Mouse (Mus musculus): ENCODE measurements around the gene Sncb.
"Not testable (repeated sequence)": the region's sequence is repeated elsewhere in the genome, so short reads cannot be mapped to it uniquely, and the experiment has no call there.

Sncb gene

DNA sequence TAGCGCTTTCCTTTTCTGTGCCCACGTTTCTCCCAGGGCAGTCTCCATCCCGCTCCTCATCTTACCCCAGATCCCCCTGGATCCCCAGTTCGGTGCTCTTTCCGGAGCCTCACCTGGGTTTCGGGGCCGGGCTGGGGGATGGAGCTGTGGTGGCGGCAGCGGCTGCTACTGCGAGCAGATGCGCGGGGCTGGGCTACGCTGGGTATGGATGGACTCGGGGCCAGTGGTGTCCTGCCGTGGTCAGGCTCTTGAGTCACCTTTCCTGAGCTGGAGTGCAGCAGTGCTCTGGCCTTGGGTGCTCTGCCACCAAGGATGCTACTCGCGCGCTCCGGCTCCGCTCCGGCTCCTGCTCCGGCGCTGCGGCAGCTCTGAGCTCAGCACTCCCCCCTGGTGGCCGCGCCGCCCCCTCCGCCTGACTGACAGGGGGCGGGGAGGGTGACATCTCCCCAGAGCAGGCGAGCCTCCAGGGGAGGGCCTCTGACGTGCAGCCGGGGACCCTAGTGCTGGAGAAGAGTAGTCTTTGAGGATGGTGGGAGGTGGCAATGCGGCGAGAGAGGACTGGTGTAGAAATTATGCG, at the start of gene Sncb:
Gene Sncb, minus strand, starts transcription at position 404 of the 577 bp plus-strand sequence.
- peak; percentile 74 for DNase-seq (ENCODE audit: low read depth, low spot score)

DNA sequence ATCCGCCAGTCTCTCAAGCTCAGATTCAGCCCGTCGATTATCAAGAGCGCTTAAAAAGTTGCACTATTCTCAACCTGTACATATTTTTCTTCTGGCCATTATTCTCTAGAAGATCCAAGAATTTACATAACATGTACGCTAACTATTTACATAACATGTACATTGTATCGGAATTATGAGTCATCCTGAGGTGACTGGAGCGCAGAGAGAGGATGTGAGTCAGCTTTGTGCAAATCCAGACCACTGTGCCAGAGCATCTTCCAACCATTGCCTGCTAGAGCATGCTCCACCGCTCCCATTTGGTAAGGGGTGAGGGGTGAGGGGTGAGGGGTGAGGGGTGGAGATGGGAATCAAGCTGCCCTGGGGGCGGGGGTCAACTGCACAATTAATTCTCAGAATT, 47.0 kb upstream of the Sncb start:
- DNase-seq (ENCODE audit: low read depth, low spot score): no peak

DNA sequence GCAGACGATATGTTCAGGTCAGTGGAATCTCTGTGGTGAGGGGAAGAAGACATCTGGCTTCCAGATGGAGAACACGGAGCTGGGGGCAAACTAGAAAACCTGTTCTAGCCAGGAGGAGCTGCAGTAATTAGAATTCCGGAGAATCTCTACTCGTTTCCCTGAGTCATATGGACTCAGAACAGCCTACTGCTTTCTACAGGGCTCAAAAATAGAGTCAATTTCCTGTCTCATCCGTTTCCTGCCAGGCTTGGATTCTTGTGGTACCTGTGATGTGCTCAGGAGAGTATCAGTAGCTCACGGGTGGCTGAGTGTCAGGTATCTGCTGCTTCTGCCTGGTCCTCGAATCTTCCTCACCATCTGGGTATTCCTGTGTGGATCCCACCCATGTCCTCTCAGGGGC, 45.1 kb upstream of the Sncb start:
- no peak for DNase-seq (ENCODE audit: low read depth, low spot score)

DNA sequence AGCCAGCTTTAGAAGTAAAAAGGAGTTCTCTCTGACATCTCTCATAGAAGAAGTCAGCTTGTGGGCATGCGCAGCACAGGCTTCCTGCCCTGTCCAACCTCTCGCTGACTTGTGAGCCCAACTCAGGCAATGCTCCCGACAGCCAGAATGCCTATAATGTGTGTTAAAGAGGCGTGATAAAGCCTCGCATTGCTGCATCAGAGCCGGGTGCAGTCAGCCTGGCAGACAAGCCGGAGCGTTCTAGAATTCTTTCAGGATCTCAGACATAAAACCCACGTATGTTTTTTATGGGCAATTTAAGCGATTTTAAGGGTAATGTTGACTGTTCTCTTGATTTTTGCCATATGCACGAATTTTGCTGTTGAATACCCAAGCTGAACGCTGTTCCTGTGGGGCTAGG, 41.7 kb upstream of the Sncb start:
- no peak for DNase-seq (ENCODE audit: low read depth, low spot score)

DNA sequence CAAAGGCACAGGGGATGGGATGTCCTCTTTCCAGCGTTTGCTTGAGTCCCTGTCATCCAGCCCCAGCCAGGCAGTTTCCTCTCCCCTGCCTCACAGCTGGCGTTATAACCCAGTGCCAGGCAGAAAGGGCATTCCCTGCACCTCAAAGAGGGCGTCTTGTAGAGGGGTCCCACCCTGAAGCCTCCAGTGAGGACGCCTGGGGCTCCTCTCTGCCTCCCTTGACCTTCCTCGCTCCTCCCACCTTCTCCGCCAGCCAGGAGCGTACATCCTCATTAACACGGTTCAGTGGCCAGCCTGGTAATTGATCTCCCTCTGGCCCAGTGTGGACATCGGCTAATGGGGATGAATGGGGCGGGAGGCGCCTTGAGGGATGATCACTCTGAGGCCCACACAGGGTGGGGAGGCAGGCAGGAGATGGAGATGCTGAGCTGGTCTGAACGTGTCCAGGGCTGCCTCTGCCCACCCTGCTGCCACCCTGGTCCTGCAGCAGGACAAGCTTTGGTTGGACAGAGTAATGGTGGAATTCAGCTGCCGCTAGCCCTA, 40.1 kb upstream of the Sncb start:
- no peak for DNase-seq (ENCODE audit: low read depth, low spot score)

DNA sequence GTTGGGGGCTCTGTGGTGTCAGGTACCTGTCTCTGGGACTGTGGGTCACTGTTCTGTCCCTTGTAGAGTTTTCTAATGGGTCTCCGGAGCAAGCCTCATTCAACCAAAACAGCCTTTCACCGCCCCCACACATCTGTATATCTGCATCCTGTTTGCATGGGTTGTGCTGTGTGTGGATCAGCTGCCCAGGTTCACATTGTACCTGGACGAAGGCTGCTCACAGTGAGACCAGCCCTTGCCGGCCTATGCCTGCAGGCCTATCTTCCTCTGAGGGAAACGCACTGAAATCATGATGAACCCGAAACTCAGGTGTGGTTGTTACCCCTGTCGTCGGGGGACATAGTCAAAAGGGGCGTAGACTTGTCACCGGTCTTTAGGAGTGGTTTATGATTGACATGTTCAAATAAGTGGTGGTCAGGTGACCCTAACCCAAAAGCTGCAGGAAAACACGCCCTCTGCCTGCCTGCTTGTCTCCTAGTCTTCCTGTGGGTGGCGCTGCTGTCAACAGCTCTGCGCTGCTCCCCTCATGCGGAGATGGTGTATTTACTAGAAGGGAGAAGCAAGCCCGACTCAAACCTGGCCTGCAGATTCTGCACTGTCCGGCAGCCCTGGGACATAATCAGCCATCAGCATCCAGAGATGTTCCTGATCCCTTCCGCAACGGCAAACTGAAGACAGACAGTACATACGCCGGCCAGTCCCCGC, 38.9 kb upstream of the Sncb start:
- no peak for DNase-seq (ENCODE audit: low read depth, low spot score)

DNA sequence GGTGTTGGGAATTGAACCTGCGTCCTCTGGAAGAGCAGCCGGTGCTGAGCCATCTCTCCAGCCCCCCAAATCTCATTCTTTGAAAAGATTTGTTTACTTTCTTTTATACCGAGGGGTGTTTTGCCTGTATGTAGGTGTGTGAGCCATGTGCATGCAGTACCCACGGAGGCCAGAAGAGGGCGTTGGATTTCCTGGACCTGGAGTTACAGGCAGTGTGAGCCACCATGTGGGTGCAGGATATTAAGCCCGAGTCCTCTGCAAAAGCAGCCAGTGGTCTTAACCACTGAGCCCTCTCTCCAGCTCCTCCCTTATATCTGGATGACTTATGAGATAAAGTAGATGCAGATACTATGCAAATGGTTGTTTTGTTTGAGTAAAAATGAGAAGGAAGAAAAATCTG, 36.6 kb upstream of the Sncb start:
- no peak for DNase-seq (ENCODE audit: low read depth, low spot score)

DNA sequence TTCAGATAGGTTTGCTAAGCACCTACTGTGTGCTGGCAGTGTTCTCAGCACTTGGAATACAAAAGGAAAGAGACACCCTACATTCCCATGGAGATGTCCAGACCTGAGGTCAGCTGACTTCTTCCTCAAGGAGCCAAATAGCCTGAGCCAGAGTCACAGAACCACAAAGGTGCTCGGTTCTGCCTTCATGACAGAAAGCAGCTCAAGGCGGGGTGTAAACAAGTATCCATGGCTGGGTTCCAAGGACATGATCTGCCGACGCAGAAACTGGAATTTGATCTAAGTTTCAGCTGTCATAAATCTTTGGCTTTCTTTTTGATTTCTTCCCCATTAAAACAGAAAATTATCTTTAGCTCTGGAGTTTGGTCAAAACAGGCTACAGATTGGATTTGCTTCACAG, 33.8 kb upstream of the Sncb start:
- no peak for DNase-seq (ENCODE audit: low read depth, low spot score)

DNA sequence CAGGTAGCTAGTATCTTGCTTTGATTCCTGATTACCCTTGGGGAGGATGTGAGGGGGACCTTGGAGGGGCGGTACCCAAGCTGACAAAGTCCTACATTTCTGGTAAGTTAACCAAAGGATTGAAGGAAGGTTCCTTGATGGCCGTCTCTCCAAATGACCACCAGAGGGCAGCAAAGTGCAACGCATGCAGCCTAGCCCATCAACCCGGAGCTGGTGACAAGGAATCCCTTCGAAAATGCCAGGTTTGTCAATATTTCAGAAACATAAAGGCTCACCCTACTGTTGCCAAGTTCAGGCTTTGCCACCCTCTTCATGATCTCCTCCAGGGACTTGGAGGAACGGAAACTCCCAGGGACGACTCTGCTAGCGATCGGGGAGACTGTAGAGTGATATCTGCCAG, 33.3 kb upstream of the Sncb start:
- peak; percentile 62 for DNase-seq (ENCODE audit: low read depth, low spot score)

DNA sequence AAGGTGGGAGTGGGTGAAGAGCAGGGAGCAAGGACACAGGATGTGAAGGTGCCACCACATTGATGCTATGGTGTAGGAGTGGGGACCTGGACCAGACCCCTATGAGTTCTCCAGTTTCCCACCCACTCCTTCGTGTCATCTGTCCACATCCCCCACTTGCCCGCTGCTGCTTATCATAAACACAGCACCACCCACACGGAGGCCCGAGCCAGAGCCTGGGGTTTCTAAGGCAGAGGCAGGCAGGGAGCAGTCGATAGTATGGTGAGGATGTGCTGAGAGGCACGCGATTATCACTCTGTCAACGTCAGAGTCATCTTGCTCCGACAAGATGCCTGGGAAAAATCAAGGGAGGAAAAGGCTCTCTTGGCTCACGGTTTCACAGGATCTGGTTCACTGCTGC, 32.3 kb upstream of the Sncb start:
- no peak for DNase-seq (ENCODE audit: low read depth, low spot score)

DNA sequence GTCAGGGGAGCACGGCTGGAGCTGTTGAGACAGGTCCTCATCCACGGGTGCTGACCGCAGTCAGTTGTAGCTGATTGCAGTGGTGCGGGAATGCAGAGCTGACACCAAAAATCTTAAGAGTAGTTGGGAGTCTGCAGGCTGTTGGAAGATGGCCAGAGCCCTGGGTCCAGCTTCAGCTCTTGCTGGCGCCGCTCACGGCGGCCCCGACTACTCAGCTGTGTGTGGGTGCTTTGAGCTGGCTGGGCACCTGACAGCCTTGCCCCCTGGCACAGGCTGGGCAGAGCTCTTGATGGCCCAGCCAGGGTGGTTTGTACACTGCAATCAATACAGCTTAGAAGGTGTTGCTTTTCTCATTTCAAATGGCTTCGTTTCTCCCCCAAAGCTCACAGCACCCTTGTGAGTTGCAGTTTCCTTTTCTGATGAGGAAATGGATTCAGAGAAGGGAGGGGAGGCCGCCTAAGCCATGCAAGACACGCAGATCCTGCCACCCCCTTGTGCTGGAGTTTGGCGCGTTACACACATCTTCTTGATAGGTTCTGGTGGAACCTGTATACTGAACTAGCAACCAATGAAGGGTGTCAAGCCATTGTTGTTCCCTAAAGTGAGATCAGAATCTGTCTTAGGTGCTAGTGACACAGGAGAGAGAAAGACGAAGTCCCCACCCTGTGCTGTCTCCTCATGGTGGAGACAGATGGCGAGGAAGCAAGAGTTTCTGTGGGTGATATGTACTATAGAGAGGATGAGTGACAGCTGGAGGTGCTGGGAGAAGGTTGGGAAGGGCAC, 31.7 kb upstream of the Sncb start:
- DNase-seq (ENCODE audit: low read depth, low spot score): no peak

DNA sequence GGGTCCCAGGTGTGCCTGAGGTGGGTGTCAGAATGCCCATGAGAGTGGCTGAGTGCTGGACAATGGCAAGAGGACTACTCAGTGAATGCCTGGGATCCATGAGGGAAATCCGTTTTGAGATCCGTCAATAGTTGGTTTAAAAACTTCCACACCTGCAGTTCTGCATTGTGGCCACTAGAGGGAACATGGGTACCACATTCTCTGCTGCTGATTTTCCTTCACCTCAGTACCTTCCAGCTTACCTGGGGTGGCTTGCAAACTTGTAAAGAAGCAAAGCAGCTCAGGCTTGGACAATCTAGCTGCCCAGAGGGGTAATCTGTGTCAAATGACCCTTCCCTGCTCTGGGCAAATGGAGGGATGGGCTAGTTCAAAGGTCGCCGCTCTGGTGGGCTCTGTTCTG, 31.0 kb upstream of the Sncb start:
- peak; percentile 46 for DNase-seq (ENCODE audit: low read depth, low spot score)

DNA sequence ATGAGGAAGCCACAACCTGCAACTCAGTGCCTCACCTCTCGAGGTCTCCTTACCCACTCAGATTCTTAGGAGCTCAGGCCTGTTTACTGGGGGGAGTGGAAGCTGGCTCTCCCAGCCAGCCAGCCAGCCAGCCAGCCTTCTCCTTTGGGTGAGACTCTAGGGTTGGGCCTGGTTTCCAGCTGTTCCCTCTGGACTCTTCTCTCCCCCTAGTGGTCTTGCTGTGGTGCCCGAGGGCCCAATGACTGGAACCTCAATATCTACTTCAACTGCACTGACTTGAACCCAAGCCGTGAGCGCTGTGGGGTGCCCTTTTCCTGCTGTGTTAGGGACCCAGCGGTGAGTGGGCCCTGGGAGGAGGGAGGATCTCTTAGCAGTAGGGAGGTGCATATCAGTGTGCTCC, 28.4 kb upstream of the Sncb start:
- no peak for DNase-seq (ENCODE audit: low read depth, low spot score)

DNA sequence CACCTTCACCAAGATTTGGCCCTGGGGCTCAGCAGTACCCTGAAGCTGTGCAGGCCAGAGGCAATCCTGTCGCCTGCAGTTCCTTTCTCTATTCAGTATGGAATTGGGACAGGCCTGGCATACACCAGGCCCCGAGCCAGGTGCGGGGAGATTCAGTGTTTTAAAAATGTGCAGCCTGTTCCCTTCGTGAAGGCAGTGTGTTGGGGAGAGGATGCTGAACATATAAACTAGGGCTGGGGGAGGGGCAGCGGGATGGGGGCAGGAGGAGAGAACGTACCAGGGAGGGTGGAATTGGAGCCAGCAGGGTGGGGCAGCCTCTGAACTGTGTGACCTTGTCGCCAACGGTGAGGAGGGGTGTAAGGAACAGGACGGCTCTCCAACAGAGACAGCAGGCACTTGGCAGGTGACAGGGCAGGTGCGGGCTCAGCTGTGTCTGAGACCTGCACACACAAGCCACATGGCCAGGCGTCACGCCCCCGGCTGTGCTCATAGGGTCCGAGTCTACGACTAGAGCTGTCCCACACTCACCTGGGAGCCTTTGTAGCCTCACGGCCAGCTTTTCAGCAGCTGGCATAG, 27.7 kb upstream of the Sncb start:
- no peak for DNase-seq (ENCODE audit: low read depth, low spot score)

DNA sequence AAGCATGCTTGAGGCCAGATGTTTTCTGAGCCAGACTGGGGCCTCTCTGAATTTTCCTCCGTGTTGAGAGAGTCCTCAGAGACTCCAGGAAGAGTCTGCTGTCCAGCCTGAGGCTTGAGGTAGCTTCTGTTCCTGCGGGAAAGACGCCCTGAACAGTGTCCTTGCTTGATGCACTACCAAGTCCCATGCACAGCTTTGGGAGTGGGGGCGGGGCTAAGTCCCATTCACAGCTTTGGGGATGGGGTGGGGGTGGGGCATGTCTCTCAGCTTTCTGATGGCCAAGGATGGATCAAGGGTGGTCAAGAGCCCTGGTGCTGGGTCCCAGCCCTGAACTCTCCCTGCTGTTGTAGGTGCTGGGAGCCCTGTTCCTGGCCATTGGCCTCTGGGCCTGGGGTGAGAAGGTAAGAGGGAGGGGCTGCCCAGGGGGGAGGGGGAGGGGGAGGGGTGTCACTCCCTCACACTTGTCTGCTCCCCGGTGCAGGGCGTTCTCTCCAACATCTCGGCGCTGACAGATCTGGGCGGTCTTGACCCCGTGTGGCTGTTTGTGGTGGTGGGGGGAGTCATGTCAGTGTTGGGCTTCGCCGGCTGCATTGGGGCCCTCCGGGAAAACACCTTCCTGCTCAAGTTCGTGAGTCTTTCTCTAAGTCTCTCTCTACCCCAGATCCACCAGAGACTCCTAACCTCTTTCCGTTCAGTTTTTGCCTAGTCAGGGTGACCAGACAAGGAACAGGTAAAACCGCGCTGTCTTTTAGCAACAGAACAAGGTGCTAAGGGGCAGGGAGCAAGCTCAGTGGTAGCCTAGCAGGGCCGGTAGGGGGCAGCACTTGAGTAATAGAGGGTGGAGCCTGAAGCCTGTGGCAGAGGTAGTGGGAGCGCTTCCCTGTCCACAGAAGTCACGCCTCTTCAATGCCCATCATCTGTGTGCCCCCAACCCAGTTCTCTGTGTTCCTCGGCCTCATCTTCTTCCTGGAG, 26.1 kb upstream of the Sncb start:
- DNase-seq (ENCODE audit: low read depth, low spot score): no peak

DNA sequence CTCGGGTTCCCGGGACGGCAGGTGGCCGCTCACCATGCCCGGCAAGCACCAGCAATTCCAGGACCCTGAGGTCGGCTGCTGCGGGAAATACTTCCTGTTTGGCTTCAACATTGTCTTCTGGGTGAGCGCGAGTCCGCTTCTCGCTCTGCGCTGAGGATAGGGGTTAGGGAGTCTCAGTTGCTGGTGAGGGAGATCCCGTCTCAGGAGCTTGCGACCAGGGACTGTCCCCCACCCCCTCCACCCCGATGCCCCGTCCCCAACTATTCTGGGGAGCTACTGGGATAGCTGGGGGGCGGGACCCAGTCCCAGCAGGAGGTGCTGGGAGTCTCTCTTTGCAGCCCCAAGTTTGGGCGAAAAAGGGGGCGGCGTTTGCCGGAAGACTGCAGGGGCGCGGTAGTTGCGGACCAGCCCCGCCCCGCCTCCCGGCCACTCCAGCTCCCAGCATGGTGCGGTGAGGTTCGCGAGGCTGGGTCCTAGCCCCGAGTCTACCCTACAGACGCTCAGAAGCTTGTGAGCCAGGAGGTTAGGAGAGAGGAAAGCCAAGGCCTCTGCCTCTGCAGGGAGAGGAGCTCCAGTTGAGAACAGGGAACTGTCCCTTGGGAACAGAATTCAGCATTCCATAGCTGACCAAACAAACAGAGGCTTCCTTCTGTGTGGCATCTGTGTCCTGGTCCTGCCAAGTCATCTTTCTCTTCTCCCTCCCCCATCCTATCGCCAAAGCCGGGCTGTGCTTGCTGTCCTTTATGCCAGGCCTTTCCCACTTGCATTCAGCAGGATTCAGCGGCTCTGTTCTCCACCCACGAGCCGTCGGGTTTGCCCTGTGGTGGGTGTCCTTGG, 23.4 kb upstream of the Sncb start:
- DNase-seq (ENCODE audit: low read depth, low spot score): peak; percentile 46

DNA sequence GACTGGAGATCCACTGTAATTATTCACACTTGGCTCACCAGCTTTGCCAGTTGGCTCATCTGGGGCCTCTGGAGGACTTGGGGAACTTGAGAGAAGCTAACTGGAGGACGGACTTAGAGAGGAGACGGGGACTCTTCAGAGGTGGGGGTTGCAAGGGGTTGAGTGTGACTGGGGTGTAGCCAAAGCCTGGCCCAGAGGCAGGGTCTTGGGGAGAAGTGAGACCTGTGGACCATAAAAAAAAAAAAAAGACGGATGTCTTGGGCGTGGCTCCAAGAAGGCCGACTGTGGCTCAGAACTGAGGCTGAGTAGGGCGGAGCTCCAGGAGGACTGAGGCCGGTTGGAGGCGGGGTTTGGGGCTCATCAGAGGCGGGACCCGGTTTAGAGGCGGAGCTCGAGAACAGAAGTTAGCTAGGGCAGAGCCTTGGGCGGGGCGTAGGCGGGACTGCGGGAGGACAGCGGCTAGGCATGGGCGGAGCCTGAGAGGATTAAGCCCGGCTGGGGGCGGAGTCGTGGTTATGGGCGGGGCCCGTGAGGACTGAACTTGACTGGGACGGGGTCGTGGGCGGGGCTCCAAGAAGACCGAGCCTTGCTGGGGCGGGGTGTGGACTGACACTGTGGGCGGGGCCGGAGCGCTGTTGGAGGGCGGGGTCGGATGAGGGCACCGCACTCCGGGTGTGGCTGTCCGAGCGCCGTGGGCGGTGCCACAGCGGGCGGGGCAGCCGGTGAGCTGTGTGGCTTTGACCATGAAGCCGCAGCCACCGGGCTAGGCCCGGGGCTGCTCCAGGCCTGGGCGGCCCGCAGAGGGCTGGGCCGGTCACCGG, 22.6 kb upstream of the Sncb start, which contains the start of gene Tspan17:
Gene Tspan17, plus strand, starts transcription at position 638 of the 821 bp plus-strand sequence.
- peak; percentile 91 for DNase-seq (ENCODE audit: low read depth, low spot score)

DNA sequence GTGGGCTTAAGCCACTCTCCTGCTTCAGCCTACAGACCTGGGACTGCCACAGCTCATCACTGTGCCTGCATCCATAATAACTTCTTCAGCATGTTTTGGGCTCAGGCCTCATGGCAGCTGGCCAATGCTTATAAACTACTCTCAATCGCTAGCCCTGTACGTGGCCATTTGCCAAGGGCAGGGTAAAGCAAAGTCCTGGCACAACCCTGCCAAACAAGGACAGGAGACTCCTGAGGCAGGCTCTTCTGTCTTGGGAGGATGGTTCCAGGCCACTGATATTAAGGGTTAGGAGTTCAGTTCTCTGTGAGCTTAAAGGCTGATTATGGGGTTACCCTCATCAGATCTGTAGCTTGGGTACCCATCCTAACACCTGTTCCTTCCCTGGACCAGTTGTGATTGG, 21.2 kb upstream of the Sncb start:
- not testable (repeated sequence) for DNase-seq (ENCODE audit: low read depth, low spot score)

DNA sequence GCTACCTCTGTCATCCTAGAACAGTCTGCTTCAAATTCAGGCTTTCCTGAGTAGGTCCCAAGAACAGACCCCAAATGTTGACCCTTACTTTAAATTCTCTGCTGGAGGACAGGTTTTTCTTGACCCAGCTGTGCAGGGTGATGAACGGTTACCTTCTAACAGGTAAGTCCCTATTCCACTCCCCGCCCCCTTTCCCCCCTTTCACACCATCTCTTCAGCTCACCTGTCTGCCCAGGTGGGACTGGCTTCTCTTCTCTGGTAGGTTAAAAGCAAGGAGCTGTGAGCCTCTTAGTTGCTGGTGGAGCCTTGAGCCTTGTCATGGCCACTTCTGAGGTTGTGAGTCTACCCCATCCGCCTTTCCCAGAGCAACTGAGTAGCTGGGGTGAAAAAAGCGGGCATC, 17.3 kb upstream of the Sncb start, which contains the start of gene Eif4e1b:
Gene Eif4e1b, plus strand, starts transcription at position 301 of the 400 bp plus-strand sequence.
- DNase-seq (ENCODE audit: low read depth, low spot score): no peak

Data from CD4-positive helper T cell, adult 2 months (primary cell).